Mouse (Mus musculus) ovary, postnatal 10 days (tissue): ENCODE results near the gene Nfix.

Source experiments
- DNase-seq: peaks from one replicate; pipeline ENCODE4 v3.0.0; 2022; ENCODE audit warnings: low spot score

Gene Nfix

DNA sequence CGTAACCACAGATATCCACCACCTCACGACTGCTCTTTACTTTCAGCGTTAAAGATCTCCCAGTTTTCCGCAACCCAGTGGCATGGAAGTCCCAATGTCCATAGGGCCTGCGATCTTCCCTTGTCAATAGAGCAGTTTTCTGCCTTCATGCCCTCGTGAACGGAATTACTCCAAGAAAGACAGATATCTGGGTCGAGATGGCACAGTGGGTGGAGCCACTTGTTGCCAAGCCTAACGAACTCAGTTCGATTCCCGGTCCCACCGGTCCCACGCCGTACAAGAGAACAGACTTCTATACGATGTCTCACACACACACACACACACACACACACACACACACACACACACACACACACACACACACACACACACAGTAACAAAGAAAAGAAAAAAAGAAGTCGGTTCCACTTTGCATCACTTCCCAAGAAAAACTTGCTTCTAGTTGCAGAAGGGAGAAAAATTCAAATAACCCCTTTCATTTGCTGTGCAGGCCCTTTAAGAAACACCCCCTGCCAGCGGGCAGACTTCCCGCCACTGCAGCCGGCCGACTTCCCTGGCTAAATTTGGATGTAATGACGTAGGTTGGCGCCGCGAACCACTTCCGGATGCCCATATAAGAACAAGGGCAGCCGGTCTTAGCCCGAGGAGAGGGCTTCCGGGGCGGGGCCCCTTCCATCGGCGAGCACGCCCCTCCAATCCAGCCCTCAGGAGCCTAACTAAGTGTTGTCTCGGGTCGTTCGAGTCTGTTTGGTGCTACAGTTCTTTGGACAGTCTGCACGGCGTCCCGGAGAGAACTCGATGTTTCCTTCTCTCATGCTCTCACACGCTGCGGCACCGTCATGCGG, 136.4 kb downstream of the Nfix start:
- DNase-seq, result peak; percentile 84

DNA sequence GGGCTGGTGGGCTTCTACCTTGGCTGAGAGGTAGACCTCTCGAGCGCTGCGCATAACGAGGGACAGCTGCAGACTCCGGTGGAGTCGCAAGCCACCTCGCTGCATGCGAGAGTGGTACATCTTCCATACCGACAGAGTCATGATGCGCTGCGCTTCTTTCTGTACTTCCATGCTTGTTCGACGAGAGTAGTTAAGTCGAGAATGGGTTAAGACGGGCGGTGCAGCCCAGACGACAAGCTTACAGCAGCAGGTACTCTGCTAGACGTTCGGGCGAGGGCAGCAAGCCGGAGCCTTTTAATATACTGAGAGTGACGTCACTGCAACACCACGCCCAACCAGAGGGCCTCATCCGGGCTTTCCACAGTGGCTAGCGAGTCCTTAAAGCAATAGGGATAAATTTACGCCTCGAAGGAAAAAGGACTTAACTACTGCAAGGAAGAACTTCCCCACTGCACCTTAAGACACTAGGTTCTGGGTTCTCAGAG, 137.5 kb downstream of the Nfix start, which contains the start of gene Ier2:
Gene Ier2, minus strand, starts transcription at position 272 of the 485 bp plus-strand sequence.
- DNase-seq, result peak; percentile 96

DNA sequence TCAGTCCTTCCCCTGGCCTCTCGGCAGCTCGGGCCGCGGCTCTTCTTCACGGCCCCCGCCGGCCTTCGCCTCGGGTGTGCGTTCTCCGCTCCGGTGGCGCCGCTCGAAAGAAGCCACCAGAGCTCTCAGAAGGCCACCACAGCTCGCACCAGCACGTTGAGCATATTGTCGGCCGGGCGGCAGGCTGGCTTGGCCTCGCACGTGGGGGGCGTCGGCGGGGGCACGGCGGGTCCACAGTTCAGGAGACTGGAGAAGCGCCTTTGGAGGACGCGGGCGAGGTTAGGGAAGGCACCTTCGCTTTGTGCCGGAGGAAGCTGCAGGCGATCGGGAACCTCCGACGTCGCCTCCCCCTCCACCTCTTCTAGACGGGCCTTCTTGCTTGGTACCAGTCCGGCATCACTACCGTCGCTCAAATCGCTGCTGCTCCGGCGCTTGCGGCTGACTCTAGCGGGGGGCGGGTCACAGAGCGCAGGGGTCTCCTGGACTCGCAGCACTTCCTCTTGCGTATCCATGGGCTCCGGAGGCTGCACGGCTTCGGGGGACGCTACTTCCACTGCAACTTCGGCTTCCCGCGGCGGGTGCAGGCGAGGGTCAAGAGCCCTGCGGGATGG, 138.1 kb downstream of the Nfix start:
- no peak for DNase-seq

GRCm38 (mm10) chr8:84661458-84661871, 138.7 kb downstream of the Nfix start:
- DNase-seq, result peak; percentile 73

GRCm38 (mm10) chr8:84660819-84661457, 139.2 kb downstream of the Nfix start:
- no peak for DNase-seq

DNA sequence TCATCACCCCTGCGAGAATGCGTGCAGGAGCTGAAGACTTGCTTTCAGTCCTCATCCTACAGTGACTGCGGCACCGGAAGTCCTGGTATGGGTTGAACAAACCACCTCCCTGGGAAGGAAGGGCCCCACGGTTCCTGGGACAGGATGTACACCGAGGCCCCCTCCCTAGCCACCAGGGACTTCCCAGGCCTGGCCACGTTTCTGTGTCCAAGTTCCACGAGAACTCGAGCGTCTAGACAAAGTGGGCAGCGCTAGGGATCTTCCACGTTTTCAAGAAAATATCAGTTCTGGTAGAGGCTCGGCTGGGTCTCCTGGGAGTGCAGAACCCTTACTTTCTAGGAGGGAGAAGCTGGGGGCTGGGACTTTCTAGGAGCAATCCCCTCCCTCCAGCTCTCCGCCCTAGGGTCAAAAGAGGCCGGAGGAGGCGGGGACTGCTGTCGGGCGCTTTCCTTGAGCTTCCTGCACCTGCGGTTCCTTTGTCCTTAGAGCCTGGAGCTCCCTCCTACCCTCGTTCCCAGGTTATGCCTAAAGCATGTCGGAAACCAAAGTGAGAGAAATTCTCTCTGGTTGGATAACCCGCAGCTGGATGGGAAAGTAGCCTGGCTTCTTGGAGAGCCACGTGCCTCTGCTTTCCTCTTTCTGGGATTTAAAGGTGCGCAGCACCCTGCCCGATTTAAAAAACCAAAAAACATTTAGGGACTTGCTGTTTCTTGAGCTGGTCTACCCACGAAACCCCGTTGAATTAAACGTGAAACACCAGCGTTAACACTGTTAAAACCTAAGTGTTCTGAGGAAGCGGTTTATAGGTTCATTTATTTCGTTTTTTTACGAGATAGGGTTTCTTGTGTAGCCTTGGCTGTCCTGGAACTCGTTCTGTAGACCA, 140.0 kb downstream of the Nfix start:
- no peak for DNase-seq

DNA sequence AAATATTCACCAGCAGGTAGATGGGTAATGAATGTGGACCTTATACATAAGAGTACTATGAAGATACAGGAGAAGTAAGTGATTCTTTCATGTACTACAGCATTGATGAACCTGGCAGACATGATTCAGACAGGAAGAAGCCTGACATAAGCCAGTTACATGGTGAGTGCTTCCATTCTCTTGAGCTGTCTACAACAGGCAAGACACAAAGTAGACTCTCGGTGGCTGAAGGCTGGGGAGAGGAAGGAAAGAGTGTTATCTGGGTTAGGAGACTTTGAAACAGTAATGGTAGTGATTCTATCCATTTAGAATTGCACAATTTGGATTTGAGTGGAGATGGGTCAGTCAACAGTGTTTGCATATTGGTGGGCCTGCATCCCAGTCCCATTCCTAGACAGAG, 141.2 kb downstream of the Nfix start:
- no peak for DNase-seq

DNA sequence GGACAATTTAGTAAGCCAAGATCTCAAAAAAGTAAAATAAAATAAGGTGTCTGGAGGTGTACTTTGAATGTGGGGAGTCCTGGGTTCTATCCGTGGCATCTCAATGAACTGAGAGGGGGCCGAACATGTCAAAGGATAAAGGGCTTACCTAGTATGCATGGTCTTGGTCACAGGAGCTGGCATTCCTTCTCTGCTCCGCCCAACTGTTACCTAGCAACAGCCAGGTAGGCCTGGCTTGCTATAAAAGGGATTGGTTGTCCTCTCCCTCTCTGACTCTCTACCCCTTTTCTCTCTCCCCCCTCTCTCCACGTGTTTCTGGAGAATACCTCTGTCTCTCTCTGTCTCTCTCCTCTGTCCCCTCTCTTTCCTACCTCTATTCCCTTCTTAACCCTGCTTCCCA, 142.5 kb downstream of the Nfix start:
- no peak for DNase-seq

DNA sequence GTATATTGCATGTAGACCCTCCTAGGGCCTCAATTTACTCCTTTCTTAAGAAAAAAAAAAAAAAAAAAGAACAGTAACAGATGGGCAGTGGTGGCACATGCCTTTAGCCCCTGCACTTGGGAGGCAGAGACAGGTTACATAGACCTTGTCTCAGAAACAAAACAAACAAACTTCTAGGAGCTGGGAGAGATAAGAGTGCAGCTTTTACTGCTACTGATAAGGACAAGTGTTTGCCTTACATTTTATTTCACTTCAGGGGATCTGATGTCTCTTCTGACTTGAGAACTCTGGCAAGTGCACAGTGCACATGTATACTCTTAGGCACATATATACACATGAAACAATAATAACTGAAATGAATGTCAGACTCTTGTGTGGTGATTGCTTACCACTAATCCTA, 142.9 kb downstream of the Nfix start:
- DNase-seq, result no peak

DNA sequence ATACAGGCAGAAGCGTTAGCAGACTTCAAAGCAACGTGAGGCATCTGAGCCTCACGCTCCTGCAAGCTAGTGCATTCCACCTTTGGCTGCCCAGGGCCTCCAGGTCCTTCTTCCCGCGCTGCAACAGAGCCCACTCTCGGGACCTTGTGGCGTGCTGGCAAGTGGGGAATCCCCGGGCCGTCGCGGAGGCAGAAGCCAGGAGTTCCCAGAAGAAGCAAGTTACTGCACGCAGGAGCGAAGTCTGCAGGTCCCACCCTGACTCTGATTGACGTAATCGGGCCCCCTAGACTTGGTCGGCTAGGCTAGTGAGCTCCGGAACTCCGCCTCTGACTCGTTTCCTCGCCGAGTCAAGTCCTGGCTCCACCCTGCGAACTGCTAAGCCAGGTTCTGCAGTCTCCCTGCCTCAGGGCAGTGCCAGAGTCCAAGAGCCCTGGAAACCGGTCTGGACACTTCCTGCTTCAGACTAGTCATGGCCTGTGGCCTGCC, 143.5 kb downstream of the Nfix start:
- no peak for DNase-seq

DNA sequence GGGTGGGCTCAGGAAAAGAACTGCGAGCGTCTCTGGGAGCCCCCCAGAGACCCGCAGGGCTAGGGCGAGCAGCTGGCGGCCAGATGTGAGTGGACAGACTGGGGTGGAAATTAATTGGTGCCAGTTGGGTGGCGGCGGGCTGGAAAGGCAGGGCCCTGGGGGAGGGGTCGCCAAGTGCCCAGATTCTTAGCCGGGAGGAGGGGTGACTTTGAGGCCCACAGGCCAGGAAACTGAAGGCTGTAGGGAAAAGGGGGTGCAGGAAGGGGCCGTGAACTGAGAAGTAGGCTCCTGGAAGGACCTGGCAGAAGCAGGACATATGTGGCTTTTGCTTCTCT, 144.0 kb downstream of the Nfix start:
- no peak for DNase-seq

DNA sequence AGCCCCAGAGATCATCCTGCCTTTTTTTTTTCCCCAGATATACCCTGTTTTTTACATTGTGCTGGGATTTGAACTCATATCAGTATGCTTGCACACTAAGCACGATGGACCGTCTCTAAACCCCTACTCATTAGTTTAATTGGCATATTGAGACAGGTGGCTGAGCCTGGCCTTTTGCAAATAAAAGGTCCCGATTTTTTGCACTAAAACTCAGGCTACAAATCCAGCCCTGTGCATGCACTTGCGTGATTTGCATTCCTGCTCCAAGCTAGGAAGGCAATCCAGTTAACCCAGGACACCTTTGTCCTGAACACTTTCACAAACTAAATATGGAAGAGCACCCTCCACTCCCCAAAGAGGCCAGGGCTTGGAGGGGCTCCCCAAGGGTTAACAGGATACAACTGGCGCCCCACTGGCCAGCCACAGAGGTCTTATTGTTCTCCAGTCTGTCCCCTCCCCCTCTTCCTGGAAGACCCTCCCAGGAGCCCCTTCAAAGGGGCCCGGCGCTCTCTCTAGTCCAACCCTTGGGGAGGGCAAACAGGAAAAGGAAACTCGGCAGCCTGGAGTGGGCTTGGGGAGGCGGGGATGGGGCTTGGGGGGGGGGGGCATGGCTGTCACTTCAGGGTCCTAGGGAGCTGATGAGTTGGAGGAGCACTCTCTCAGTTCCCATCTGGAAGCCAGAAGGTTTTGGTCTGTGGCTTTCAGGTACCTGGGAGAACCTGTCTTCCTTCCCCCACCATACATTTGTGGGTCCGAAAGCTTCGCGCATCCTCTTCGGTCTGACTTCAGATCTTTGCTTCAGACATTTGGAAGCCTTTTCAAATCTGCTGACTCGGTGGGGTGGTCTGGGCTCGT, 144.6 kb downstream of the Nfix start:
- no peak for DNase-seq

DNA sequence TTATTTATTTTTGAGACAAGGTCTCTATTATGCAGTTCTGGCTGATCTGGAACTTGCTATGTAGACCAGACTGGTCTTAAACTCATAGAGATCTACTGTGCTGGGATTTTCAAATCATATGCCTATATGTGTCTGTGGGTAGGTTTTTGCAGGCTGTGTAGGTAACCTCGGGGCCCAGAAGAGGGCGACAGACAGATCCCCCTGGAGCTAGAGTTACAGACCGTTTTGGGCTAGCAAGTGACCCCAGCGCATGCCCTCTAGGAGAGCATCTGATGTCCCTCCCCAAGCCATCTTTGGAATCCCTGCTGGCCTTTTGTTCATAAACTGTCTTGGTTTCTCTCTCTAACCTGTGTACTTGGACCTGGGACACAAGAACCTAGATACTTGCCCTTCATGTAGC, 145.5 kb downstream of the Nfix start:
- no peak for DNase-seq

GRCm38 (mm10) chr8:84653092-84653631, 147.0 kb downstream of the Nfix start:
- no peak for DNase-seq

GRCm38 (mm10) chr8:84650213-84650612, 149.9 kb downstream of the Nfix start:
- DNase-seq, result no peak
